Mouse (Mus musculus) limb, embryonic 14.5 days (tissue): ENCODE results near the gene Eif3m. TPM values are rescaled to one million over a fixed set of nuclear protein-coding genes. Genes with fewer than 3 reads are reported as not detected.

ENCODE experiments used
- ATAC-seq: fragments of 200-750 bp; cut with Nextera tagmentation; 2 replicates; pipeline ENCODE4 v1.8.0; 2017; ENCODE audit warnings: low read depth, moderate number of reproducible peaks, moderate TSS enrichment; ENCODE audit not compliant: low FRiP score
- DNase-seq: peaks from one replicate; pipeline ENCODE4 v3.0.0-alpha.2; 2015; ENCODE audit warnings: low spot score
- H3K27ac ChIP-seq: fragments of 300-500 bp; sonication (generic); replicated peaks from 2 replicates; pipeline ENCODE4 v1.5.1; 2014; ENCODE audit warnings: low read depth, mild to moderate bottlenecking, low read length, moderate library complexity, mixed read lengths
- H3K27me3 ChIP-seq: fragments of 300-500 bp; sonication (generic); 2 replicates; pipeline ENCODE4 v1.6.1; 2014; ENCODE audit warnings: low read length, mixed read lengths; ENCODE audit not compliant: control insufficient read depth, insufficient read depth
- H3K36me3 ChIP-seq: fragments of 300-500 bp; sonication (generic); 2 replicates; pipeline ENCODE4 v1.6.1; 2014; ENCODE audit warnings: mild to moderate bottlenecking, low read length, moderate library complexity, mixed read lengths; ENCODE audit not compliant: control insufficient read depth, insufficient read depth
- H3K4me1 ChIP-seq: fragments of 300-500 bp; sonication (generic); 2 replicates; pipeline ENCODE4 v1.6.1; 2014; ENCODE audit warnings: antibody characterized with exemption, low read length, mixed read lengths; ENCODE audit not compliant: control insufficient read depth, insufficient read depth
- H3K4me2 ChIP-seq: fragments of 300-500 bp; sonication (generic); replicated peaks from 2 replicates; pipeline ENCODE4 v1.6.1; 2014; ENCODE audit warnings: low read depth, mild to moderate bottlenecking, low read length, moderate library complexity; ENCODE audit not compliant: severe bottlenecking
- H3K4me3 ChIP-seq: fragments of 300-500 bp; sonication (generic); replicated peaks from 2 replicates; pipeline ENCODE4 v1.5.1; 2014; ENCODE audit warnings: low read length
- H3K9ac ChIP-seq: fragments of 300-500 bp; sonication (generic); 2 replicates; pipeline ENCODE4 v1.6.1; 2014; ENCODE audit warnings: mild to moderate bottlenecking, low read depth, low read length, moderate library complexity; ENCODE audit not compliant: severe bottlenecking
- H3K9me3 ChIP-seq: fragments of 300-500 bp; sonication (generic); 2 replicates; pipeline ENCODE4 v1.6.1; 2016; ENCODE audit warnings: low read length; ENCODE audit not compliant: control insufficient read depth
- POLR2A ChIP-seq: fragments of 200-500 bp; IDR thresholded peaks from 2 replicates; pipeline ENCODE4 v1.8.0; 2012; ENCODE audit warnings: inconsistent platforms, mild to moderate bottlenecking, moderate library complexity, borderline replicate concordance; ENCODE audit not compliant: insufficient read depth, insufficient read length; ENCODE audit errors: extremely low read depth
- WGBS: fragments of 180-500 bp; shearing (Covaris S2); extraction: QIAGEN DNeasy Blood & Tissue Kit; methylation state at CpG from one replicate; pipeline ENCODE4 v1.1.7; 2014; 5-methylcytosine and 5-hydroxymethylcytosine counted together
- polyA plus RNA-seq, 2 experiments: library from polyadenylated mRNA; depleted of rRNA in 1 of 2; stranded (reverse) in 1 of 2; unstranded in 1 of 2; fragments of >200 nt; fragmentation: Nextera tagmentation in 1 of 2; extraction: Ambion mirVana in 1 of 2; gene quantifications; 2 replicates each; pipeline versions ENCODE4 v1.2.1 to v1.2.3; 2012 to 2014

Eif3m gene
- polyA plus RNA-seq, 2 experiments: 145 to 292 TPM

DNA sequence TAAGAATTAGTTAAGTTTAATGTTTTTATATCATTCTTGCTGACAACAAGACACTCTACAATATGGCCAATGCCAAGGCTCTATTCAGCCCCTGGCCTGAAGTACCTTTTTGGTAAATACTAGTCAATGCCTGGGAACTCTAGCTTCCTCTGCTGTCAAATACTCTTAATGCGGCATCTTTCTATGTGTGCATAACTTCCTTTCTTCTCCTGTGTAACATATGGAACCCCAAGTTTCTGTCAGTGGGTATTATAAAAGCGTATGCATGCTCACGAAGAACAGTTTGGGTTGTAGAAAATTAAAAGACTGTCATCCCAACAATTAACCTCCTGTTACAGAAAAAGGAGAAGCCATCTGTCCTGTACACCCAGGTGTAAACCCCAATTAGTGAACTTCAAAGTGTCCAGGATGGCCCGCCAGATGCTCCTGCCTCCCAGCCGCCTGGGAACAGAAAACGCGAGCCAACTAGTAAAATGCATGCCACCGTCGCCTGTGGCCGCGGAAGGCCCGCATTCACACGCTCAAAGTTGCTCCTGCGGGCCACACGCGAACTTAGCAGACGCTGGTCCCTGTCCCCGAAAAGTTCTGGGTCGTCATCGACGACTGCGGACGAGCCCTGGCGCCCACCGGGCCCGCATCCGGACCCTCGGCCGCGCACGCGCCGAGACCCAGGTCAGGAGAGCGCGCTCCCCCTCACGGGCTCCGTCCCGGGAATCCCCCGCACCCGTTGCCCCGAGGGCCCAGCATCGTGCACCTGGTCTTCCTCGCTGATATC is 501 bp downstream of the Eif3m start:
- TF ChIP-seq POLR2A: no peak
- H3K27me3 ChIP-seq: no peaks in the 10 kb centered on the region
- peak overlapping the region; percentile 50; the same call in 1 of the 2 replicates for H3K27ac ChIP-seq
- DNase-seq (no peak), ATAC-seq (peak; percentile 71)
- H3K4me1 ChIP-seq: peaks cover 8% of the 10 kb centered on the region
- H3K9ac ChIP-seq: peak overlapping the region; percentile 92
- WGBS: 1% methylated on average over 43 of the region's 43 CpGs
- peaks cover 22% of the 10 kb centered on the region for H3K36me3 ChIP-seq
- no peaks in the 10 kb centered on the region for H3K9me3 ChIP-seq
- H3K4me3 ChIP-seq: peak overlapping the region; percentile 93
- H3K4me2 ChIP-seq: peak overlapping the region; percentile 80

GRCm38 (mm10) chr2:105007236-105007635 is 9.6 kb downstream of the Eif3m start:
- H3K9ac ChIP-seq: no peak overlapping the region
- ATAC-seq: no peak
- no peaks in the 10 kb centered on the region for H3K9me3 ChIP-seq
- no peaks in the 10 kb centered on the region for H3K4me1 ChIP-seq
- H3K27me3 ChIP-seq: no peaks in the 10 kb centered on the region
- no peak overlapping the region for H3K4me2 ChIP-seq
- H3K36me3 ChIP-seq: peaks cover 84% of the 10 kb centered on the region
- no peak overlapping the region for H3K27ac ChIP-seq
- H3K4me3 ChIP-seq: no peak overlapping the region
- TF ChIP-seq POLR2A: no peak
- no peak for DNase-seq

DNA sequence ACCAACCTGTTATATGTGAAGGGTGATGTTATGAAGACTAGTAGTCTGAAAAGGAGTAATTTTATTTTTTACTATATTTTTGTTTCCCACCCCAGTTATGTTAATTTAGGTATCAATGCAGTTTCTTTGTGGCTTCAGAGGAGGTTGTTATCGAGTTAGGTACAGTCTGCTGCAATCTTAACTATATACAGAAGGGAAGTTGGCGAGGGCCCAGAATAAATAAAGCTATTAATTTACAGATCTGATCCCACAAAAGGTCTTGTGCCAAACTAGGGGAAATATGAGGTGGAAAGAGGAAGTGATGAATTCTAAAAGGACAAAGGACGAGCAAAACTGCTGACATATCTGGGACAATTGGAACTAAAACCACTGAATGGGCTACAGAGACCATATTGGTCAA is 20.7 kb downstream of the Eif3m start:
- WGBS: 77% methylated on average over 3 of the region's 3 CpGs
- no peaks in the 10 kb centered on the region for H3K4me1 ChIP-seq
- H3K9me3 ChIP-seq: no peaks in the 10 kb centered on the region
- no peaks in the 10 kb centered on the region for H3K27me3 ChIP-seq
- peaks cover 28% of the 10 kb centered on the region for H3K36me3 ChIP-seq
- ATAC-seq: no peak
- no peak for TF ChIP-seq POLR2A
- H3K4me2 ChIP-seq: no peak overlapping the region
- H3K4me3 ChIP-seq: no peak overlapping the region
- no peak for DNase-seq
- H3K27ac ChIP-seq: no peak overlapping the region
- H3K9ac ChIP-seq: no peak overlapping the region

- Histone ChIP-seq H3K27ac (no peak overlapping the region), H3K27me3 (no peaks in the 10 kb centered on the region), H3K36me3 (peaks cover 19% of the 10 kb centered on the region), H3K4me3 (no peak overlapping the region), H3K9ac (no peak overlapping the region), H3K4me1 (no peaks in the 10 kb centered on the region), H3K4me2 (no peak overlapping the region), H3K9me3 (no peaks in the 10 kb centered on the region)
- ATAC-seq (no peak), DNase-seq (no peak)
- no peak for TF ChIP-seq POLR2A
- WGBS: 39% methylated on average over 2 of the region's 2 CpGs
Observed at GRCm38 (mm10) chr2:104994436-104994835, 22.4 kb downstream of the Eif3m start.

- no peak for ATAC-seq
- DNase-seq: no peak
- TF ChIP-seq POLR2A: no peak
- Histone ChIP-seq H3K27ac (no peak overlapping the region), H3K4me2 (no peak overlapping the region), H3K4me1 (no peaks in the 10 kb centered on the region), H3K9ac (no peak overlapping the region), H3K36me3 (no peaks in the 10 kb centered on the region), H3K27me3 (no peaks in the 10 kb centered on the region), H3K9me3 (no peaks in the 10 kb centered on the region), H3K4me3 (no peak overlapping the region)
- WGBS: 71% methylated on average over 1 of the region's 1 CpGs
Observed at GRCm38 (mm10) chr2:104988974-104989373, 27.9 kb downstream of the Eif3m start.
